Mouse (Mus musculus): ENCODE measurements around the gene Panx2. TPM values are rescaled to one million over a fixed set of nuclear protein-coding genes. Genes with fewer than 3 reads are reported as not detected.

The Panx2 gene
- total RNA-seq, 1 experiment from 2014 or later: 0.52 TPM

Other genes starting within 250 kb of the Panx2 start
- 14.3 and 14.8 TPM in 2 replicates for gene Alg12, start 240.4 kb upstream of the Panx2 start, total RNA-seq (2021)
- 33.0 and 35.0 TPM in 2 replicates for gene Creld2, start 240.1 kb upstream of the Panx2 start, total RNA-seq (2021)
- 70.9 and 76.5 TPM in 2 replicates for gene Pim3, start 197.5 kb upstream of the Panx2 start, total RNA-seq (2021)
- 0.11 TPM in 1 of 2 replicates, not detected in the other for gene Ttll8, start 105.3 kb upstream of the Panx2 start, total RNA-seq (2021)
- 0.30 TPM in 1 of 2 replicates, not detected in the other for gene Mlc1, start 80.7 kb upstream of the Panx2 start, total RNA-seq (2021)
- not detected in 2 replicates for gene Mov10l1, start 76.8 kb upstream of the Panx2 start, total RNA-seq (2021)
- 38.2 and 47.1 TPM in 2 replicates for gene Trabd, start 15.4 kb downstream of the Panx2 start, total RNA-seq (2021)
- gene Selenoo, start 29.4 kb downstream of the Panx2 start, total RNA-seq (2021): 29.3 and 35.4 TPM in 2 replicates
- gene Tubgcp6, start 63.4 kb downstream of the Panx2 start, total RNA-seq (2021): 13.3 and 15.7 TPM in 2 replicates
- 11.9 and 13.2 TPM in 2 replicates for gene Hdac10, start 69.0 kb downstream of the Panx2 start, total RNA-seq (2021)
- 8.6 and 9.6 TPM in 2 replicates for gene Mapk12, start 81.0 kb downstream of the Panx2 start, total RNA-seq (2021)
- gene Mapk11, start 89.9 kb downstream of the Panx2 start, total RNA-seq (2021): 5.3 and 6.4 TPM in 2 replicates
- gene Plxnb2, start 121.1 kb downstream of the Panx2 start, total RNA-seq (2021): 83.2 and 110 TPM in 2 replicates
- gene Dennd6b, start 136.8 kb downstream of the Panx2 start, total RNA-seq (2021): 5.0 and 6.2 TPM in 2 replicates
- 41.1 and 52.4 TPM in 2 replicates for gene Ppp6r2, start 151.8 kb downstream of the Panx2 start, total RNA-seq (2021)